Mouse (Mus musculus) E14TG2a.4 (cell line): ENCODE measurements around the gene Raver2.

Experiments used
- CTCF ChIP-seq: conservative IDR thresholded peaks from 2 replicates; pipeline ENCODE4 v1.5.1; 2014; ENCODE audit warnings: low read length
- NANOG ChIP-seq: IDR thresholded peaks from 2 replicates; pipeline ENCODE4 v1.6.1; 2014; ENCODE audit warnings: borderline replicate concordance, low read length, mixed read lengths
- POU5F1 ChIP-seq: IDR thresholded peaks from 2 replicates; pipeline ENCODE4 v1.6.1; 2014; ENCODE audit warnings: low read length, borderline replicate concordance

GRCm38 (mm10) chr4:101026995-101027394, 41.8 kb upstream of the Raver2 start:
- TF ChIP-seq CTCF (no peak), NANOG (no peak), POU5F1 (no peak)
